Mouse (Mus musculus) c-Kit-positive CD71-negative TER-119-negative erythroid progenitor cells, embryonic 14.5 days (primary cell): Measurements from ENCODE around the gene 9930022D16Rik.

ENCODE experiments used
- DNase-seq: peaks from one replicate; pipeline ENCODE4 v3.0.0-alpha.2; 2013; ENCODE audit warnings: low read depth

9930022D16Rik gene

GRCm38 (mm10) chr11:109413617-109414016 is at the start of gene 9930022D16Rik:
Gene 9930022D16Rik, plus strand, starts transcription at chr11:109413917.
- no peak for DNase-seq

DNA sequence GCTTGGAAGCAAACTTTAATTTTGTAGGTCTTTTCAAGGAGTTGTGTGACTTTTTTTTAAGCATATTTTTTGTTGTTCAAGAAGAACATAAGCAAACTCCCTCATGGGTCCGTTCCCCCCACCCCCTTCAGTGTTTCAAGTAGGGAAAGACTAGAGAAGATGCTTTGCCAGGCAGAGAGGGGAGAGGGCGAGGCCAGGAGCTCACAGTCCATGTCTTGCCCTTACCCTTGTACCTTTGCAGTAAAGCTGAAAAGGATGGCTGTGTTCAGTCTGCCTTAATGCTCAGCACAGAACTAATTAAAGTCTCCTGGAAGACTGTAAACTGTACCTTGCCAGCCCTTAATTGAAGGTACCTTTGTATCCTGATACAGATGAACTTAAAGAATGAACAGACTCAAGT is 49.4 kb upstream of the 9930022D16Rik start:
- no peak for DNase-seq

GRCm38 (mm10) chr11:109364881-109365280 is 48.8 kb upstream of the 9930022D16Rik start:
- no peak for DNase-seq

- DNase-seq = no peak
These were observed 47.9 kb upstream of the 9930022D16Rik start for GRCm38 (mm10) chr11:109365818-109366217.

DNA sequence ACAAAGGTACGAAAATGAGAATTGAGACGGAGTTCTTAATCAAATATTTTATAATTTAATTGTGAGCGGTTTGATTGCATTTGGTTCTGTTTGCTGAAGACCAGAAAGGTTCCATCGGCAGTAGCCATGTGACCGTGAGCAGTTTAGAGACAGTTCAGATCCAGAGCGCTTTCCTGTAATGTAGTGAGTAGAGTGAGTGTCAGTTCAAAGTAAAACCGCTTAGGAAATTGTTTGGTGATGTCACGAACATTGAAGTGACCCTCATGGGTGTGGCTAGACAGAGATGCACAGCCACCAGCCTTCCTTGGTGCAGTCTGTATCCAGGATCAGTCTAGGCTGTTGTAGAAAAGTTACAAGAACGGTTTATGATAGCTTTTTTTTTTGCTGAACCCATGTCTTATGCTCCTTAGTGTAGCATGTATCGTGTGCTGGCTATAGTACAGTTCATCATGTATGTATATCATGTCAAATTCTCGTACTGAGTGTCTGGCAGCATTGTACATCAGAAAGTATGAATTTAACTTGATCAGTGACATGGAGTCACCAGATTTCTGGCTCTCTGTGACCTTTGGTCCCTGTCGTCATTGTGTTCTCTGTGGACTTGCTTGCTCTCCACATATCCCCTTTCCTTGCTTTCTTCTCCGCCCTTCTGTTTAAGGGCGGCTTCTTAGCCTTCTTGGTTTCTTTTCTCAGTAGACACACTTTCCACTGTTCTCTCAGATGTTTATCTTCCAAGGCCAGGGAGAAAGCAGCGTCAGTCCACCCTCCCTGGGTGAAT is 46.7 kb upstream of the 9930022D16Rik start:
- no peak for DNase-seq

- DNase-seq = no peak
These were observed 44.6 kb upstream of the 9930022D16Rik start for GRCm38 (mm10) chr11:109369026-109369637.

- no peak for DNase-seq
These were observed 38.3 kb upstream of the 9930022D16Rik start for GRCm38 (mm10) chr11:109375412-109375811.

DNA sequence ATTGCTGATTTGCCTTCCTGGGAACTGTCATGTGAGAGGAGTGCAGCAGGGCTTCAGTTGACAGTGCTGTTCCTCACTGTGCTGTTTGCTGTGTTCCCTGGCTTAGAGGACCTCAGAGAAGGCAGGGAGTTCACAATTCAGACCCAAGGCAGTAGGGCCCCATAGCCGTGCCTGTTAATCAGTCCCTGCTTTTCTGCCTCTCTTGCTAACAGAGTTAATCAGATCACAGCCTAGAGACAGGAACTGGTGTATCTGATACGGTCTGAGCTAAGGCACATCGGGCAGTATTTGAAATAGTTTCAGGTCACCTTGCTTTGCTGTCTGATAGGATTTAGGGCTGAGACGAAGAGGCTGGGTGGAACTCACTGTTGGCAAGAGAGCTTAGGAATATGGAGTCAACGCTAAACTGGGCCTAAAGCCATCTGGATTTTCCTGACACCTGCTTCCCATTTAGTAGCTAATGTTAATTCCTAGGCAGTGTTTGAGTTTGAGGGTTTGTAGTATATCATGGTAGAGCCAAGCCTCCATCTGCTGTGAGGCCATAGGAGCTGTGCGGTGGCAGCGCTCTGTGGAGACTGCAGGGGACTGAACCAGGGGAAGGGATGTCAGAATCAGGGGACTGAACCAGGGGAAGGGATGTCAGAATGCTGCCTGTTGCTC is 37.1 kb upstream of the 9930022D16Rik start:
- no peak for DNase-seq

DNA sequence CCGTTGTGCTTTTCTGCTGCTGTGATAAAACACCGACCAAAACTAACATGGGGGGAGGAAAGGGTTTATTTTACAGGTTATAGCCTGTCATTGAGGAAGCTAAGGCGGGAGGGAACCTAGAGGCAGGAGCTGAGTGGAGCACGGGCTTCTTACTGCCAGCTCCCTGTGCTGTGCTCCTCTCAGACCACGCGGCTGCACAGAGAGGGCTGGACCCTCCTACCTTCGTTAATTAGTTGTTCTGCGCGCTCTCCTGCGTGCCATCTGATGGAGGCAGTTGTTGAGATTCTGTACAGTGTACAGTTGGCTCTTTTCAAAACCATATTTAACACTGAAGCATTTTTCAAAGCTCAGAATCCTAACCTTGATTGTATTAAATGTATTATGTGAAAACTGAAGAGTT is 36.2 kb upstream of the 9930022D16Rik start:
- no peak for DNase-seq

GRCm38 (mm10) chr11:109378051-109378450 is 35.7 kb upstream of the 9930022D16Rik start:
- DNase-seq = no peak

DNA sequence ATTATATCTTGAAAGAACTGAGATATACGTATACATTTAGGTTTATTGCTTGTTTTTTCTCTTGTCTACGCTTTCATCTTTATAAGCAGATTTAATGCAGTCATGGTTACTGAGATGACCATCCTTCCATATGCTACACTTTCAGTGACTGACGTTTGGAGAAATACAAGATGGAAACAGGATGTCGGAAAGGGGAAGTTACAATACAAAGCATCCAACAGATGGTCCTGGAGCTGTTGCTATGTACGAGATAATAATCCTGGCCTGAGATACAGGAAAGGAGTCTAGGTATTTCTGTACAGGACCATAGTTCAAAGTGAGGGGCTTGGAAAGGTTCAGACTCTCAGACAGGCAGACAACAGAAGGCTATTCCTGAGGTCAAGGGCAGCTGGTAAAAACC is 33.1 kb upstream of the 9930022D16Rik start:
- peak; percentile 32 for DNase-seq

DNA sequence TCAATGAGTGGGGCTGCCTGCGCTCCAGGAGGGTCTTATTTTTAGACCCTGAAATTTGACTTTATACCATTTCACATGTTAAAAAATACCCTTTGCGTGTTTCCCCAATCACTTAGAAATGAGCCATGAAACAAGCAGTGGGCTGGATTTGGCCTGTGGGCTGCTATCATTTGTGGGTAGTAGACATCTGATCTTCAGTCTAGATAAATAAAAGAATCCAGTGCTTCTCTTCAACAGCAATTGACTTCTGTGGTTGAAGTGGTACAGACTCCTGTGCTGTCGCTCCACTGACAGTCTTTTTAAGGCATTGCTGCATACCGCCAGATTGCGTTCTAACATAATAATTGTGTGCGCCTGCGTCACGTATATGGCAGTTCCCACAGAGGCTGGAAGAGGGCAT is 28.4 kb upstream of the 9930022D16Rik start:
- DNase-seq = no peak

DNA sequence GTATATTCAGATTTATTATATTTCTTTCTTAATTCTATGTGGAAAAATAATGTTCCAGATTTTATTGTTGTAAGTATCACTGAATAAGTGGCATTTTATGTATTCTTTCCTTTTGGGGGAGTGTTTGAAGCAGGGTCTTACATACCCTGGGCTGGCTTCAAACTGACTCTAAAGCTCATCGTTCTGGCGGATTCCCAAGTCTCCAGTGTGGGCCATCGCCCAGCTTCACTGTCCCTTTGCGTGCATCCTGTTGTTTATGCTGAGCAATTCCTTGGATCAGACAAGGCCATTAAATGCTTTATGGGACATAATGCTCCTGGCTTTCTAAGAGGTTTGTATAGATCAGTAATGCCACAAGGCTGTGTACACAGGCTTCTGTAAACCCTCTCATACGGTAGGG is 24.7 kb upstream of the 9930022D16Rik start:
- no peak for DNase-seq

DNA sequence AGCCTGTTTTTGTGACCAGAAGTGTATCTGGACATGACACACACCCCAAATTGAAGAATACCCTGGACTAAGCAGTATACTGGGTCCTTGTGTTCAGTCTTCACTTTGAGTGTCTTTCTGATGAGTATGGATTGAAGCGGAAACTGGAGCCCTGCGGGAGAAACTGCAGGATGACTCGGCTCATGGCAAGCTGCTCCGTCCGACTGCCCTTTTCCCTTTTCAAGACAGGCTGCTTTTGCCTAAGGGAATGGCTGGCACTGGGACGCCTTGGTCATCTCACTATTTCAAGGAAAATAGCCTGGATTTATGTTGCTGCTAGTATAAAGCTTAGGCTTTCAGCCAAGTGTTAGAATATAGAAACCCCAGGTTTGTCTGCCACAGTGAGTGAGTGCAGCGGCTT is 22.5 kb upstream of the 9930022D16Rik start:
- DNase-seq = no peak

DNA sequence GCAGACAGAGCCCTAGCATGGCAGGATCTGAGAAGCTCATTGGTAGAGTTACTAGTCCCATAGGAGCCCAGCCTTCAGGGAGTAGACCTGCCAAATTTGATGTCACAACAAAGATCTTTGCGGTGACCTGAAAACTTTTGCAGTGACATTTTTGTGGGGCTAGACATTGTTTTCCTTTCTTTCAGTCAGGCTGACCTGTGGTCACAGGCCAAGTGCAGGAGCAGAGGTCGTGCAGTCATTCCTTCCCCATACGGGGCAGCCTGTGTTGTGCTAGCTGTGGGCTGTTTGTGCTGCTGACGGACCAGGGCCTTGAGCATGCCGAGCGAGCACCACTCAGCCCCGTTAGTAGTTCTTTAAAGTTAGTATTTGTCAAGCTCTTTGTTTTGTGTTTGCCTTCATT is 22.0 kb upstream of the 9930022D16Rik start:
- DNase-seq = no peak

DNA sequence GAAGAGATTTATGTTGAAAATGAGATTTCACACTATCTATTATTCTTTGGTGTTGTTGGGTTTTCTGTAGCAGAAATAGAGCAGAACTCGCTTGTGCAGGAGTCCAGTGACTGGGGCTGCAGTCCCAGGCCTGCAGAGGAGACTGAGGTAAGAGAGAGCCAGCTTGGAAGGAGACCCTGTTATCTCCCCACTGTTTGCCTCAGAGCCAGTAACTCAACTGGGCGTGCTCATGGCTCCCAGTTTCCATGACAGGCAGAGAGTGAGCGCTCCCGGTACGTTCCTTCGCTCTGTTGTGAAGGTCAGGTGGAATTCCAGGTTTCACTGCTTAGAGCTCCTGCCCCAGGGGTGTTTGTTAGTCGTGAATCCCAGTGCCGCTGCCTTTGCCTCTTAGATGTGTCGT is 21.1 kb upstream of the 9930022D16Rik start:
- no peak for DNase-seq

DNA sequence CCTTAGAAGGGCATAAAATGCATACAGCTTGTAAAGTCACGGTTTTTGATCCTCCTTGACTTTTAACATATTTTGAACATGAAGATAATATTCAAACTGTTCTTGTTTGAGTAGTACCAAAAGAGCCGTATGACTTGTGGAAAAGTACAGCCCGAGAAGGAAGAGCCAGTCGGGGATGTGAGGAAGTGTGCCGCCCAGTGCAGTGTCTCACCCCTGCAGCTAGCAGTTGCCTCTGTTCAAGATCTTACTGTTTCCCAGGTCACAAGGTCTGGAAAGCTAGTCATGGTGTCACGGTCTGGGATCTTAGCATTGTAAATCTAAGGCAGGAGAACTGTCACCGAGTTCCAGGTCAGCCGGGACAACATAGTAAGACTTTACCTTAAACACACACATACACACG is 19.0 kb upstream of the 9930022D16Rik start:
- DNase-seq = no peak

DNA sequence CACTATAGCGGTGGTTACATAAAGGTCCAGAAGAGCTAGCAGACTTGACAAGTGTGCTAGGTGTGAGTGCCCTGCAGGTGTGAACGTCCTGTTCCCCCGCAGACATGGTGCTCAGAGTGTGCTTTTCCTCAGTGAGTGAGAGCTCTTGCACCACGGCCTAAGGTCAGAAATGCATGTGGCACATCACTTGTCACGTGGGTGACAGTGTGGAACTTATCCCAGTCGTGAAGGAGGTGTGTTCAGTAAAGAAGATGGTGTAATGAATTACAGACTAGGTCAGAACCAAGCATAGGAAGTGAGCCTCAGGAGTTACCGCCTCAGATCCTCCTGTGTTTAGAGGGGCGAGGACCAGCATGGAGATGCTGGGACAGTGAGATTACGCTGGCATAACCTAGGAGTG is 18.4 kb upstream of the 9930022D16Rik start:
- no peak for DNase-seq

GRCm38 (mm10) chr11:109406431-109406830 is 7.3 kb upstream of the 9930022D16Rik start:
- no peak for DNase-seq

DNA sequence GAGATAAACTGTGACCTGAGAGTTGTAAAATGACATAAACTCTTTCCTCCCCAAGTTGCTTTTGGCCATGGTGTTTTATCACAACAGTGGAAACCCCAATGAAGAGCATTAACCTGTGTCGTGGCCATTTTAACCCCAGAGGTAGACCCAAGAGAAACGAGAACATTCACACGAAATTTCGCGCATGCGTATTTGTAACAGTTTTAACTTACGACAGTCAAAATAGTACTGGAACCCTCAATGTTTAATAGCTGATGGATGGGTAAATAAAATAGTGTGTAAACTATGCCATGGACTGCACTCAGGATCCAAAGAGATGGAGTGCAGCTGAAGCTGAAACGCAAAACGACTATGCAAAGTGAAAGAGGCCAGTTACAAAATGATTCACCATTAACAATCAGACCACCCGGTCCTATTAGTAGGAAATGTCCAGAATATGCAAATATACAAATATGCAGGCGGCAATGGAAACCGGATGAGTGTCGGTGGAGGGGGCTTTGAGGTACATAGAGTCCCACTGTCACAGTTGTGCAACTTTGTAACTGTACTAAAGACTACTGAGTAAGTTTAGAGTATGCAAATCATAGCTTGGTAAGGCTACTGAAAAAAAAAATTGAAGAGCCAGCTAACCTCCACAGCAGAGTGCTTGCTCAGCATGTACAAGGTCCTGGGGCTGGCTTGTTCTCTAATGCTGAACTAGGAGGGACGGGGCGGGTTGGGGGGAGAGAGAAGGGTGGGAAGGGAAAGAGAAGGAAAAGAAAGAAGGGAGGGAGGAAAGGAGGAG is 3.3 kb upstream of the 9930022D16Rik start:
- no peak for DNase-seq

DNA sequence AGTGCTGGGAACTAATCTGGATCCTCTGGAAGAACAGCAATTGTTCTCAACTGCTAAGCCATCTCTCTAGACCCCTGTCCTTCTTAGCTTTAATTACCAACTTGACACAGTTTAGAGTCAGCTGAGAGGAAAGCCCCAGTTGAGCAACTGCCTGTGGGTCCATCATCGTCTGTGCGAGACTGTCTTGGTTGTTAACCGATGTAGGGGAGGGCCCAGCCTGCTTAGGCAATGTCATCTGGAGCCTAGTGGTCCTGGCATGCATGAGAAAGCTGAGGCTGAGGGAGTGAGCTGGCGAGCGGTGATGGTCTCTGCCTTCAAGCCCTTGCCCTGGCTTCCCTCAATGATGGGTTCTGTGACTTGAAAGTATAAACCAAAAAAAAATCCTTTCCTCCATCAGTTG is 1.1 kb downstream of the 9930022D16Rik start:
- DNase-seq = no peak

DNA sequence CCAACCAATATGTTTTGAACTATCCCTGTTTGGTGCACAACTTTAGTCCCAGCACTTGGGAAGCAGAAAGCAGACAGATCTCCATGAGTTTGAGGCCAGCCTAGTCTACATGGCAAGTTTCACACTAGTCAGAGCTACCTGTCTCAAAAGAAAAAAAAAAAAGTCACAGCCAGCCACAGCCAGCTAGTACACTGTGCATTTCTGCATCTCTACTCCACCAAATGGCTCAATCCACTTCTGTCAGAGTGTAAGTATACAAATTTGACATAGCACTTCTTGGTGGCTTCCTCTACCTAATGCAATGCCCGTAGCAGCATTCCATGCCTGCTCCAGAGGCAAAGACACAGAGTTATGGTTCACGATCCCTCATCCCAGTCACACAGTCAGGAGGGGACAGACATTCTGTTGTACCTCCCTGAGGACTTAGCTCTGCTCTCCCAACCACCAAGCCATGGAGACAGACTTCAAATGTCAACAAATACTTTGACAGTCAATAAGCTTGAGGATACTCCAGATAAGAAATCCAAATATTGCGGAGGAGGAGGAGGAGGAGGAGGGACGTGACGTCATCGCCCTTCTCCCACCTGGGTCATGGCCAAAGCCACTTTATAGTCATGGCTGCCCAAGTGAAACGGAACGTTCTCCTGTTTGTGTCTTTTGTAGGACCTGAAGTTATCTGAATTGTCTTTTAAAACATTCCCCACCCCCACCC is 3.1 kb downstream of the 9930022D16Rik start:
- DNase-seq = no peak
